Mouse (Mus musculus) embryonic facial prominence, embryonic 11.5 days (tissue): ENCODE measurements around the gene Slc30a2. TPM values are rescaled to one million over a fixed set of nuclear protein-coding genes. Genes with fewer than 3 reads are reported as not detected.

Experiments used
- ATAC-seq: fragments of 200-750 bp; cut with Nextera tagmentation; replicated peaks from 2 replicates; pipeline ENCODE4 v1.8.0; 2017; ENCODE audit warnings: low read depth; ENCODE audit not compliant: insufficient number of reproducible peaks, low FRiP score, low TSS enrichment
- DNase-seq: peaks from one replicate; pipeline ENCODE4 v3.0.0-alpha.2; 2015; ENCODE audit warnings: low spot score
- H3K27ac ChIP-seq: fragments of 300-500 bp; sonication (generic); replicated peaks from 2 replicates; pipeline ENCODE4 v1.5.1; 2014; ENCODE audit warnings: mild to moderate bottlenecking, low read depth, low read length, control low read depth
- H3K27me3 ChIP-seq: fragments of 300-500 bp; sonication (generic); 2 replicates; pipeline ENCODE4 v1.6.1; 2014; ENCODE audit warnings: mild to moderate bottlenecking, low read length, moderate library complexity, mixed read lengths; ENCODE audit not compliant: control insufficient read depth, insufficient read depth
- H3K36me3 ChIP-seq: fragments of 300-500 bp; sonication (generic); replicated peaks from 2 replicates; pipeline ENCODE4 v1.6.1; 2014; ENCODE audit warnings: low read depth, mild to moderate bottlenecking, low read length, moderate library complexity, mixed read lengths; ENCODE audit not compliant: control insufficient read depth, insufficient read depth
- H3K4me1 ChIP-seq: fragments of 300-500 bp; sonication (generic); 2 replicates; pipeline ENCODE4 v1.6.1; 2014; ENCODE audit warnings: low read length, mixed read lengths; ENCODE audit not compliant: control insufficient read depth, insufficient read depth
- H3K4me2 ChIP-seq: fragments of 300-500 bp; sonication (generic); 2 replicates; pipeline ENCODE4 v1.6.1; 2014; ENCODE audit warnings: low read depth, mild to moderate bottlenecking, control low read depth, low read length, moderate library complexity
- H3K4me3 ChIP-seq: fragments of 300-500 bp; sonication (generic); 2 replicates; pipeline ENCODE4 v1.5.1; 2014; ENCODE audit warnings: low read depth, low read length, control low read depth
- H3K9ac ChIP-seq: fragments of 300-500 bp; sonication (generic); replicated peaks from 2 replicates; pipeline ENCODE4 v1.6.1; 2014; ENCODE audit warnings: mild to moderate bottlenecking, control low read depth, low read length
- H3K9me3 ChIP-seq: fragments of 300-500 bp; sonication (generic); replicated peaks from 2 replicates; pipeline ENCODE4 v1.6.1; 2016; ENCODE audit warnings: mild to moderate bottlenecking, low read length, inconsistent platforms, mixed read lengths; ENCODE audit not compliant: control insufficient read depth
- WGBS: fragments of 180-500 bp; shearing (Covaris S2); extraction: QIAGEN DNeasy Blood & Tissue Kit; methylation state at CpG from one replicate; pipeline ENCODE4 v1.1.7; 2014; 5-methylcytosine and 5-hydroxymethylcytosine counted together
- polyA plus RNA-seq: library from polyadenylated mRNA; unstranded; fragments of >200 nt; fragmentation: Nextera tagmentation; extraction: Ambion mirVana; gene quantifications from 2 replicates; pipeline ENCODE4 v1.2.1, GENCODE M21; 2014

The Slc30a2 gene
- polyA plus RNA-seq, 1 experiment from 2014 or later: 0.07 TPM

- no peak overlapping the region for H3K4me2 ChIP-seq
- ATAC-seq (no peak), DNase-seq (no peak)
- no peak overlapping the region for H3K27ac ChIP-seq
- WGBS: 66% methylated on average over 7 of the region's 7 CpGs
- H3K27me3 ChIP-seq: no peaks in the 10 kb centered on the region
- no peak overlapping the region for H3K4me3 ChIP-seq
- no peak overlapping the region for H3K9ac ChIP-seq
- no peaks in the 10 kb centered on the region for H3K4me1 ChIP-seq
- H3K9me3 ChIP-seq: no peaks in the 10 kb centered on the region
- no peaks in the 10 kb centered on the region for H3K36me3 ChIP-seq
These were observed 60.7 kb downstream of the Slc30a2 start for GRCm38 (mm10) chr4:134403721-134404120.

Other genes with a start within 250 kb of the Slc30a2 start
- 5.2 and 5.4 TPM in 2 replicates for gene Cd52, start 248.1 kb upstream of the Slc30a2 start, polyA plus RNA-seq
- gene Ubxn11, start 240.6 kb upstream of the Slc30a2 start, polyA plus RNA-seq: 5.7 and 6.0 TPM in 2 replicates
- gene Sh3bgrl3, start 214.4 kb upstream of the Slc30a2 start, polyA plus RNA-seq: 316 TPM in 2 replicates
- gene Cep85, start 156.1 kb upstream of the Slc30a2 start, polyA plus RNA-seq: 27.5 and 29.4 TPM in 2 replicates
- 0.14 TPM in 2 replicates for gene Gm7534, start 140.2 kb upstream of the Slc30a2 start, polyA plus RNA-seq
- 0.14 TPM in 1 of 2 replicates, not detected in the other for gene Catsper4, start 115.8 kb upstream of the Slc30a2 start, polyA plus RNA-seq
- gene Cnksr1, start 104.8 kb upstream of the Slc30a2 start, polyA plus RNA-seq: 0.93 and 1.1 TPM in 2 replicates
- gene E130218I03Rik, start 99.5 kb upstream of the Slc30a2 start, polyA plus RNA-seq: 0.39 and 0.65 TPM in 2 replicates
- gene Zfp593, start 97.6 kb upstream of the Slc30a2 start, polyA plus RNA-seq: 16.5 and 18.3 TPM in 2 replicates
- not detected in 2 replicates for gene Gm30191, start 96.2 kb upstream of the Slc30a2 start, polyA plus RNA-seq
- gene Grrp1, start 89.1 kb upstream of the Slc30a2 start, polyA plus RNA-seq: 5.7 and 7.7 TPM in 2 replicates
- 22.8 and 24.4 TPM in 2 replicates for gene Pdik1l, start 55.3 kb upstream of the Slc30a2 start, polyA plus RNA-seq
- gene Trim63, start 28.1 kb upstream of the Slc30a2 start, polyA plus RNA-seq: 0.39 TPM in 1 of 2 replicates, not detected in the other
- 0.38 and 0.71 TPM in 2 replicates for gene Extl1, start 40.7 kb downstream of the Slc30a2 start, polyA plus RNA-seq
- 9.4 and 9.9 TPM in 2 replicates for gene Pafah2, start 53.1 kb downstream of the Slc30a2 start, polyA plus RNA-seq
- gene Stmn1, start 125.1 kb downstream of the Slc30a2 start, polyA plus RNA-seq: 3,252 and 3,396 TPM in 2 replicates
- 0.87 and 0.93 TPM in 2 replicates for gene Paqr7, start 153.5 kb downstream of the Slc30a2 start, polyA plus RNA-seq
- 7.0 and 8.3 TPM in 2 replicates for gene Aunip, start 167.8 kb downstream of the Slc30a2 start, polyA plus RNA-seq
- 137 and 138 TPM in 2 replicates for gene Mtfr1l, start 192.2 kb downstream of the Slc30a2 start, polyA plus RNA-seq
- gene Selenon, start 209.0 kb downstream of the Slc30a2 start, polyA plus RNA-seq: 23.6 and 34.4 TPM in 2 replicates